Mouse (Mus musculus) small intestine, adult 2 months (tissue): ENCODE measurements at regions not wholly inside any gene's neighbourhood (a gene's known extent, or its start where the extent isn't known, plus 50 kb on each side); places are given as distances from the start of the nearest gene placed in this dataset.

Experiments used
- CTCF ChIP-seq: fragments of 200-500 bp; IDR thresholded peaks from 2 replicates; pipeline ENCODE4 v1.5.1; 2012; ENCODE audit warnings: low read depth, mild to moderate bottlenecking, control low read depth, inconsistent platforms, low read length, moderate library complexity, mixed read lengths; ENCODE audit not compliant: insufficient replicate concordance, insufficient read length; ENCODE audit errors: extremely low read depth
- POLR2A ChIP-seq: fragments of 200-500 bp; IDR thresholded peaks from 2 replicates; pipeline ENCODE4 v1.6.1; 2012; ENCODE audit warnings: low read depth, mild to moderate bottlenecking, control low read depth, inconsistent platforms, low read length, moderate library complexity

GRCm38 (mm10) chr1:190051903-190052302 lies 118.6 kb downstream of the Prox1 start:
- TF ChIP-seq CTCF (no peak), POLR2A (no peak)
